Mouse (Mus musculus) C2C12 (cell line): ENCODE measurements around the gene Gm12185. TPM values are rescaled to one million over a fixed set of nuclear protein-coding genes. Genes with fewer than 3 reads are reported as not detected.

Experiments used
- H3K27me3 ChIP-seq: one replicate; pipeline ENCODE4 v1.6.1; 2011; ENCODE audit not compliant: control insufficient read depth, insufficient read depth, insufficient read length
- H3K36me3 ChIP-seq: one replicate; pipeline ENCODE4 v1.6.1; 2011; ENCODE audit not compliant: control insufficient read depth, insufficient read depth
- H3K4me3 ChIP-seq: one replicate; pipeline ENCODE4 v1.5.1; 2011; ENCODE audit warnings: mild to moderate bottlenecking, control low read depth; ENCODE audit not compliant: poor library complexity, insufficient read depth, severe bottlenecking
- H3K79me2 ChIP-seq: one replicate; pipeline ENCODE4 v1.6.1; 2011; ENCODE audit not compliant: control insufficient read depth, insufficient read depth
- H3K79me3 ChIP-seq: one replicate; pipeline ENCODE4 v1.6.1; 2011; ENCODE audit warnings: low read depth, control low read depth
- H3ac ChIP-seq: one replicate; pipeline ENCODE3; 2011; ENCODE audit warnings: low read depth; ENCODE audit not compliant: control insufficient read depth, insufficient read length
- CEBPB ChIP-seq: IDR thresholded peaks from one replicate; pipeline ENCODE4 v1.6.1; 2011; ENCODE audit warnings: low read depth, mild to moderate bottlenecking, control low read depth, moderate library complexity
- CTCF ChIP-seq: IDR thresholded peaks from one replicate; pipeline ENCODE4 v1.5.1; 2011; ENCODE audit not compliant: control insufficient read depth, insufficient read depth, insufficient read length
- FOSL1 ChIP-seq: IDR thresholded peaks from one replicate; pipeline ENCODE4 v1.8.0; 2011; ENCODE audit warnings: mild to moderate bottlenecking, low read length; ENCODE audit not compliant: poor library complexity, insufficient read depth, severe bottlenecking
- MAX ChIP-seq: IDR thresholded peaks from one replicate; pipeline ENCODE4 v1.6.1; 2011; ENCODE audit warnings: mild to moderate bottlenecking, control low read depth
- MYOD1 ChIP-seq: IDR thresholded peaks from one replicate; pipeline ENCODE4 v1.6.1; 2011; ENCODE audit warnings: low read depth; ENCODE audit not compliant: control insufficient read depth, insufficient read length
- MYOG ChIP-seq: IDR thresholded peaks from one replicate; pipeline ENCODE4 v1.6.1; 2011; ENCODE audit not compliant: control insufficient read depth, insufficient read length; ENCODE audit errors: extremely low read depth
- USF1 ChIP-seq: IDR thresholded peaks from one replicate; pipeline ENCODE4 v1.6.1; 2011; ENCODE audit warnings: low read depth, mild to moderate bottlenecking, control low read depth, moderate library complexity
- polyA plus RNA-seq: library from polyadenylated mRNA; unstranded; fragments of >200 nt; fragmentation: generic; extraction: Trizol; gene quantifications from one replicate; pipeline ENCODE4 v1.2.1, GENCODE M21; 2012; ENCODE audit warnings: missing spikeins

The Gm12185 gene
- polyA plus RNA-seq, 1 experiment: 0.01 TPM

GRCm38 (mm10) chr11:48863808-48864207 lies 128.2 kb downstream of the Gm12185 start:
- Histone ChIP-seq H3K79me2 (peaks cover 32% of the 10 kb centered on the region), H3ac (no peak overlapping the region), H3K4me3 (no peak overlapping the region), H3K27me3 (no peaks in the 10 kb centered on the region), H3K36me3 (peaks cover 38% of the 10 kb centered on the region), H3K79me3 (peaks cover 16% of the 10 kb centered on the region)
- TF ChIP-seq MYOG (no peak), MYOD1 (no peak), MAX (no peak), CTCF (no peak), USF1 (no peak), FOSL1 (no peak), CEBPB (no peak)

GRCm38 (mm10) chr11:48862784-48863319 lies 129.2 kb downstream of the Gm12185 start:
- Histone ChIP-seq H3K4me3 (no peak overlapping the region), H3ac (no peak overlapping the region), H3K79me2 (peaks cover 22% of the 10 kb centered on the region), H3K79me3 (peaks cover 9% of the 10 kb centered on the region), H3K36me3 (peaks cover 38% of the 10 kb centered on the region), H3K27me3 (no peaks in the 10 kb centered on the region)
- no peak for TF ChIP-seq MYOD1
- no peak for TF ChIP-seq USF1
- TF ChIP-seq CTCF: no peak
- no peak for TF ChIP-seq FOSL1
- TF ChIP-seq CEBPB: no peak
- no peak for TF ChIP-seq MYOG
- no peak for TF ChIP-seq MAX

DNA sequence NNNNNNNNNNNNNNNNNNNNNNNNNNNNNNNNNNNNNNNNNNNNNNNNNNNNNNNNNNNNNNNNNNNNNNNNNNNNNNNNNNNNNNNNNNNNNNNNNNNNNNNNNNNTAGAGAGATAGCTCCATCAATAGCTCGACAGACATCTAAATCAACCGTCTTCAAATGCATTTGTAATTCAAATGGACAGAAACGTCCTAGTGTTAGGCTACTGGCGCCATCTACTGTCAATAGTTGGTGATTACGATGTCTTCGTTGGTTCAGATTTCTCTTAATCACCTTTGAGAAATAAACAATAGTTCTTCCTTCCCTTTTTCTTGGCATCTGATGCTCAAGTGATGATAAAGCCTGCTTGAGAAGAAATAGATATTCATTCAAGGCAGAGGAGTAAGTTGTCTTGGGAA lies 133.0 kb downstream of the Gm12185 start:
- Histone ChIP-seq H3K79me3 (no peaks in the 10 kb centered on the region), H3K79me2 (no peaks in the 10 kb centered on the region), H3K4me3 (no peak overlapping the region), H3K36me3 (peaks cover 3% of the 10 kb centered on the region), H3K27me3 (no peaks in the 10 kb centered on the region), H3ac (no peak overlapping the region)
- TF ChIP-seq CTCF: peak; percentile 41
- TF ChIP-seq MYOG: no peak
- no peak for TF ChIP-seq USF1
- TF ChIP-seq MYOD1: no peak
- no peak for TF ChIP-seq MAX
- TF ChIP-seq FOSL1: no peak
- TF ChIP-seq CEBPB: no peak

Other genes starting within 250 kb of the Gm12185 start
- 3,051 TPM for gene Rack1, start 191.9 kb downstream of the Gm12185 start, polyA plus RNA-seq
- 24.4 TPM for gene Trim41, start 174.9 kb downstream of the Gm12185 start, polyA plus RNA-seq
- gene Trim7, start 166.1 kb downstream of the Gm12185 start, polyA plus RNA-seq: 1.9 TPM
- gene Gm12184, start 165.6 kb downstream of the Gm12185 start, polyA plus RNA-seq: 8.0 TPM
- 9.1 TPM for gene Irgm1, start 120.5 kb downstream of the Gm12185 start, polyA plus RNA-seq
- not detected for gene Gm5431, start 90.0 kb downstream of the Gm12185 start, polyA plus RNA-seq
- gene Psme2b, start 46.0 kb downstream of the Gm12185 start, polyA plus RNA-seq: 2.1 TPM
- gene Olfr56, start 13.3 kb downstream of the Gm12185 start, polyA plus RNA-seq: 0.05 TPM
- 0.28 TPM for gene 9930111J21Rik1, start 12.8 kb downstream of the Gm12185 start, polyA plus RNA-seq
- not detected for gene Tgtp1, start 1.9 kb upstream of the Gm12185 start, polyA plus RNA-seq
- gene 9930111J21Rik2, start 59.0 kb upstream of the Gm12185 start, polyA plus RNA-seq: 0.20 TPM
- gene Tgtp2, start 72.0 kb upstream of the Gm12185 start, polyA plus RNA-seq: 0.12 TPM
- 1.7 TPM for gene Ifi47, start 84.4 kb upstream of the Gm12185 start, polyA plus RNA-seq
- not detected for gene Olfr1396, start 122.6 kb upstream of the Gm12185 start, polyA plus RNA-seq
- not detected for gene Olfr1395, start 150.0 kb upstream of the Gm12185 start, polyA plus RNA-seq
- not detected for gene Olfr1394, start 162.2 kb upstream of the Gm12185 start, polyA plus RNA-seq
- not detected for gene Btnl9, start 194.9 kb upstream of the Gm12185 start, polyA plus RNA-seq
- 3.3 TPM for gene Zfp62, start 211.1 kb upstream of the Gm12185 start, polyA plus RNA-seq